Comparison of ENCODE assay signal across 10 mouse cellular contexts in genomic region chr1:155810616-155811015, GRCm38 (mm10). TPM values are rescaled to one million over a fixed set of nuclear protein-coding genes. Genes with fewer than 3 reads are reported as not detected.
DNase-seq lines count a peak whose midpoint lies in the region; ATAC-seq and TF ChIP-seq lines count a peak whose summit lies in the region.
"Had no signal": no experiment of that assay in that cellular context is flagged by ENCODE, and none has a peak within 500 bp of the region (broad histone marks: within the 10 kb centered on the region; RNA-seq: fewer than 3 reads in every experiment).

No protein-coding gene starts in this region.

- WGBS in lung, embryonic 15.5 days: 17% methylated on average over 7 of the region's 7 CpGs

- H3K27me3 ChIP-seq in CH12.LX (replicated peaks): no peaks in the 10 kb centered on the region
- H3K27me3 ChIP-seq in lung, embryonic 15.5 days: no peaks in the 10 kb centered on the region

- intact Hi-C loops in heart, postnatal 10 days (cut with DNase I): no loop called here
- intact Hi-C loops in left cerebral cortex, postnatal 10 days (cut with DNase I): no loop called here

- TF ChIP-seq EP300 in CH12.LX (IDR thresholded peaks at IDR 0.05; ENCODE audit: low read length): no peak

- no peaks in the 10 kb centered on the region for H3K9me3 ChIP-seq in CH12.LX (replicated peaks; ENCODE audit: low read length)
- no peaks in the 10 kb centered on the region for H3K9me3 ChIP-seq in lung, embryonic 15.5 days

- dilution Hi-C loops in CH12.LX (cut with MboI; ENCODE audit: extremely low pct_ligation_motif_present, extremely low pct_unique_long_range_greater_than_20kb, low sequenced_read_pairs): no loop called here

- TF ChIP-seq CTCF in CH12.LX (conservative IDR thresholded peaks at IDR 0.05 in 1 of 2, IDR thresholded peaks at IDR 0.05 in 1 of 2; ENCODE audit: low read depth in 2 of 2, low read length in 2 of 2): no peak

- no peaks in the 10 kb centered on the region for H3K79me2 ChIP-seq in CH12.LX (replicated peaks; ENCODE audit: control insufficient read depth, extremely low read depth, insufficient read depth, poor library complexity, severe bottlenecking)

- peaks cover 5 to 36% of the 10 kb centered on the region in 2 experiments; a peak in 3 of 4 replicates for H3K4me1 ChIP-seq in CH12.LX (ENCODE audit: control insufficient read depth in 1 of 2, insufficient read depth in 2 of 2)
- H3K4me1 ChIP-seq in lung, embryonic 15.5 days: peaks cover 28% of the 10 kb centered on the region

- no peak for TF ChIP-seq RAD21 in CH12.LX (IDR thresholded peaks at IDR 0.05; ENCODE audit: low read depth, low read length)

- ATAC-seq in cerebellum, adult (ENCODE audit: insufficient number of reproducible peaks, low FRiP score, low TSS enrichment): no peak
- no peak for ATAC-seq in lung, embryonic 15.5 days (ENCODE audit: borderline replicate concordance, extremely low read depth, low FRiP score, low TSS enrichment)

- H3K4me3 ChIP-seq in CH12.LX (replicated peaks in 1 of 3; ENCODE audit: low read depth in 2 of 3, low read length in 2 of 3, poor library complexity in 1 of 3): no peak overlapping the region
- peak overlapping the region; percentile 6; the same call in 1 of the 2 replicates for H3K4me3 ChIP-seq in lung, embryonic 15.5 days

- peak; percentile 6 for DNase-seq in cerebellum, adult 11-12 months
- DNase-seq in CH12.LX (ENCODE audit: extremely low read depth): no peak
- DNase-seq in heart, postnatal 10 days: peak; percentile 54 to 64
- no peak for DNase-seq in ovary, adult 18-20 months (ENCODE audit: low spot score)
- no peak for DNase-seq in left cerebral cortex, postnatal 10 days (ENCODE audit: extremely low spot score in 1 of 2, low spot score in 2 of 2)
- no peak for DNase-seq in left cerebral cortex, adult 18-20 months (ENCODE audit: low spot score in 2 of 2)
- DNase-seq: right cerebral cortex, postnatal 4 days had no signal

- peaks cover 0 to 15% of the 10 kb centered on the region in 2 experiments for H3K36me3 ChIP-seq in CH12.LX (replicated peaks in 1 of 2; ENCODE audit: control insufficient read depth in 1 of 2, insufficient read depth in 1 of 2, low read length in 1 of 2)
- no peaks in the 10 kb centered on the region for H3K36me3 ChIP-seq in lung, embryonic 15.5 days

- H3K27ac ChIP-seq in CH12.LX (ENCODE audit: insufficient read depth, low read depth): no peak overlapping the region
- H3K27ac ChIP-seq in lung, embryonic 15.5 days: peak overlapping the region; percentile 71

- no peak overlapping the region for H3K4me2 ChIP-seq in CH12.LX (ENCODE audit: insufficient read depth, low read depth, poor library complexity, severe bottlenecking)
- peak overlapping the region; percentile 84 for H3K4me2 ChIP-seq in lung, embryonic 15.5 days

- no peak for TF ChIP-seq POLR2A in CH12.LX (IDR thresholded peaks at IDR 0.05; ENCODE audit: low read depth, low read length)

- H3K9ac ChIP-seq in CH12.LX (ENCODE audit: insufficient read depth, low read depth): no peak overlapping the region
- 0 out of 2 replicates have a peak overlapping the region, but pooled peaks have one; percentile 17 for H3K9ac ChIP-seq in lung, embryonic 15.5 days

- in situ Hi-C loops in CH12.LX (cut with MboI; ENCODE audit: low pct_ligation_motif_present, low pct_unique_long_range_greater_than_20kb, low sequenced_read_pairs): no loop called here

TF ChIP-seq in CH12.LX, 34 proteins besides CTCF, POLR2A, EP300 and RAD21:
- TF ChIP-seq MAFK (IDR thresholded peaks at IDR 0.05; ENCODE audit: insufficient replicate concordance, low read length) (peak; percentile 52; the same call in 1 of the 2 replicates), MXI1 (IDR thresholded peaks at IDR 0.05; ENCODE audit: low read depth, low read length) (no peak)

RNA-seq across cellular contexts. Expression of gene Qsox1, which starts 2.1 kb away (rescaled TPM):
- total RNA-seq in CH12.LX (2012; rRNA removed): 11.9 and 13.7 TPM in 2 replicates
- total RNA-seq in CH12.LX (2014; rRNA removed): 7.9 and 8.6 TPM in 2 replicates
- polyA plus RNA-seq in CH12.LX (2012; ENCODE audit: insufficient read length, low read depth): 11.6 and 12.5 TPM in 2 replicates
- 10 to 100 TPM; 64.9 to 69.7 TPM for total RNA-seq in heart, postnatal 10 days (2021)
- 46.5 and 48.6 TPM in 2 replicates for polyA plus RNA-seq in lung, embryonic 15.5 days (2015; fragmentation: Nextera tagmentation; extraction: Ambion mirVana)
- total RNA-seq in left cerebral cortex, postnatal 10 days (2021): 10 to 100 TPM; 30.9 to 32.3 TPM
- 10 to 100 TPM; 28.0 to 30.3 TPM for total RNA-seq in left cerebral cortex, adult 18-20 months (2021)

RNA-seq across cellular contexts. Expression of gene Lhx4, which starts 59.1 kb away (rescaled TPM):
- not detected in 2 replicates for total RNA-seq in CH12.LX (2012; rRNA removed)
- total RNA-seq in CH12.LX (2014; rRNA removed): not detected in 2 replicates
- not detected in 2 replicates for polyA plus RNA-seq in CH12.LX (2012; ENCODE audit: insufficient read length, low read depth)
- total RNA-seq in heart, postnatal 10 days (2021): not detected
- polyA plus RNA-seq in lung, embryonic 15.5 days (2015; fragmentation: Nextera tagmentation; extraction: Ambion mirVana): not detected in 2 replicates
- under 1 TPM in 1 of 2 experiments, not detected in 1; 0.06 TPM for total RNA-seq in left cerebral cortex, postnatal 10 days (2021)
- total RNA-seq in left cerebral cortex, adult 18-20 months (2021): not detected
- polyA plus RNA-seq: large intestine, adult 2 months had no signal

Comparison
In these comparisons a context has a peak if more than half of its experiments do, and no peak if none do; other contexts are left out.
1. DNase-seq: peak in cerebellum, adult 11-12 months (single experiment) and heart, postnatal 10 days (2 of 2); none in CH12.LX (single experiment), ovary, adult 18-20 months (single experiment), left cerebral cortex, postnatal 10 days (0 of 2) and left cerebral cortex, adult 18-20 months (0 of 2).